In the genomic region with DNA sequence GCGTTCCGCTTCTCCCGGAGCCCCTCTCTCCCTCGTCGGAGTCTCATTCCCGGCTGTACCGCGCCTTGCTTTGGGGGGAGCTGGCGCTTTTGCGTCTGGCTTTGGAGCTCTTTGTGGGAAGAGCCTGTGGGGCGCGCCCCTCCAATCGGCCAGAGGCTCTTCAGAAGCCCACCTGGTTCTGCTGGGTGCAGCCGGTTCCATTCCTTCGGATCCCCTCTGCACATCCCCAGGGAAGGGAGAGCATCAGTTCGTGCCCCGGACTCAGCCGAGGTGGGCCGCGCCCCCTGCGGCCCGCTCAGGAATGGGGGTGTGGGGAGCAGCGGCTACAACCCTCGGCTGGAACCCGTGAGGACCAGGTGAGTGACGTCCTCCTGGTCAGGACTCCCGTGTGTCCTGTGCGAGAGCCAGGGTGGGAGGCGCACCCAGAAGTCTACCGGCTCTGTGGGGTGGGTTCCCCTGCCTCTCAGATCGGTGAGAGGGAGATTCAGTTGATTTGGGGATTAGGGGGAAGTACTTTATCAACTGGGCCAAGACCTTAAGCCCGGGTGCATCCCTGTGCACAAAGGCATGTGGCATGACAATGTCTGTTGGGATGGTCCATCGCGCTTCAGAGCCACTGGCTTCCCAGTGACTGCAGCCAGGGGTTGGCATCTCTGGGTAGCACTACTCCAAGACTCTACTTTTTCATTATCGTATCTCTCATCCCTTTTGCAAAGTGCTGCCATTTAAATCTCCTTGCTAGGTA, we compare ENCODE assay signal across 8 mouse cellular contexts. TPM values are rescaled to one million over a fixed set of nuclear protein-coding genes. Genes with fewer than 3 reads are reported as not detected.
DNase-seq lines count a peak whose midpoint lies in the region; ATAC-seq and TF ChIP-seq lines count a peak whose summit lies in the region.

No protein-coding gene starts in this region.

- no peaks in the 10 kb centered on the region for H3K36me3 ChIP-seq in testis, adult 2 months (ENCODE audit: control insufficient read depth, insufficient read depth, low read length)
- H3K36me3 ChIP-seq in hindbrain, embryonic 13.5 days, result 0 out of 2 replicates have a peak, but pooled peaks cover 2% of the 10 kb centered on the region
- no peaks in the 10 kb centered on the region for H3K36me3 ChIP-seq in midbrain, embryonic 12.5 days

- H3K9ac ChIP-seq in hindbrain, embryonic 13.5 days, result peak overlapping the region; percentile 88
- peak overlapping the region; percentile 90 for H3K9ac ChIP-seq in midbrain, embryonic 12.5 days (replicated peaks)

- peak overlapping the region; percentile 47 for H3K4me3 ChIP-seq in testis, adult 2 months (ENCODE audit: control insufficient read depth, low read depth, low read length)
- peak overlapping the region; percentile 68 for H3K4me3 ChIP-seq in hindbrain, embryonic 13.5 days
- peak overlapping the region; percentile 86 for H3K4me3 ChIP-seq in midbrain, embryonic 12.5 days

- H3K27me3 ChIP-seq in testis, adult 2 months (ENCODE audit: control insufficient read depth, insufficient read depth, low read length), result no peaks in the 10 kb centered on the region
- H3K27me3 ChIP-seq in hindbrain, embryonic 13.5 days, result no peaks in the 10 kb centered on the region
- no peaks in the 10 kb centered on the region for H3K27me3 ChIP-seq in midbrain, embryonic 12.5 days

- under 1% methylated on average over 35 of the region's 35 CpGs for WGBS in hindbrain, embryonic 13.5 days
- WGBS in midbrain, embryonic 12.5 days, result 1% methylated on average over 33 of the region's 35 CpGs

- no peak for TF ChIP-seq POLR2A in testis, adult 2 months (IDR thresholded peaks at IDR 0.05; ENCODE audit: control insufficient read depth, low read depth, low read length)

- peaks cover 3% of the 10 kb centered on the region for H3K4me1 ChIP-seq in testis, adult 2 months (ENCODE audit: control insufficient read depth, insufficient read depth, low read length)
- H3K4me1 ChIP-seq in hindbrain, embryonic 13.5 days (replicated peaks), result peaks cover 35% of the 10 kb centered on the region
- H3K4me1 ChIP-seq in midbrain, embryonic 12.5 days, result peaks cover 37% of the 10 kb centered on the region

- DNase-seq in cerebellum, postnatal 25 days, result peak; percentile 16 to 19
- DNase-seq in cerebellum, adult 9-10 months, result no peak
- no peak for DNase-seq in testis, postnatal 14 days (ENCODE audit: low spot score)
- DNase-seq in right cerebral cortex, adult 2 months (ENCODE audit: low spot score in 2 of 2), result no peak
- DNase-seq in retina, embryonic 14.5 days (ENCODE audit: low spot score), result no peak

- H3K27ac ChIP-seq in testis, adult 2 months (ENCODE audit: control insufficient read depth, insufficient read depth, low read depth, low read length), result no peak overlapping the region
- peak overlapping the region; percentile 93 for H3K27ac ChIP-seq in hindbrain, embryonic 13.5 days
- peak overlapping the region; percentile 93 for H3K27ac ChIP-seq in midbrain, embryonic 12.5 days (replicated peaks)

- H3K9me3 ChIP-seq in hindbrain, embryonic 13.5 days, result no peaks in the 10 kb centered on the region
- no peaks in the 10 kb centered on the region for H3K9me3 ChIP-seq in midbrain, embryonic 12.5 days

- ATAC-seq in hindbrain, embryonic 13.5 days (ENCODE audit: low FRiP score), result peak; percentile 73
- ATAC-seq in midbrain, embryonic 12.5 days (ENCODE audit: low FRiP score, low read depth), result peak; percentile 64

- no peak for TF ChIP-seq CTCF in testis, adult 2 months (IDR thresholded peaks at IDR 0.05; ENCODE audit: control insufficient read depth, insufficient read depth, insufficient replicate concordance, low read depth, low read length)

- H3K4me2 ChIP-seq in hindbrain, embryonic 13.5 days, result peak overlapping the region; percentile 78
- H3K4me2 ChIP-seq in midbrain, embryonic 12.5 days (replicated peaks), result peak overlapping the region; percentile 90

RNA-seq across cellular contexts. Expression of gene Gpr161, which starts 13.2 kb away (rescaled TPM):
- polyA plus RNA-seq in testis, adult 2 months (2012; rRNA removed), result 0.59 and 0.60 TPM in 2 replicates
- 3.4 and 3.6 TPM in 2 replicates for polyA plus RNA-seq in hindbrain, embryonic 13.5 days (2015; fragmentation: Nextera tagmentation; extraction: Ambion mirVana)
- polyA plus RNA-seq in midbrain, embryonic 12.5 days (2016; fragmentation: Nextera tagmentation; extraction: Ambion mirVana), result 3.2 and 3.9 TPM in 2 replicates

RNA-seq across cellular contexts. Expression of gene Tiprl, which starts 45.6 kb away (rescaled TPM):
- polyA plus RNA-seq in testis, adult 2 months (2012; rRNA removed), result 79.5 and 84.0 TPM in 2 replicates
- polyA plus RNA-seq in hindbrain, embryonic 13.5 days (2015; fragmentation: Nextera tagmentation; extraction: Ambion mirVana), result 130 and 141 TPM in 2 replicates
- polyA plus RNA-seq in midbrain, embryonic 12.5 days (2016; fragmentation: Nextera tagmentation; extraction: Ambion mirVana), result 101 and 118 TPM in 2 replicates

Comparison
In these comparisons a context has a peak if more than half of its experiments do, and no peak if none do; other contexts are left out.
1. DNase-seq: peak in cerebellum, postnatal 25 days (2 of 2); none in cerebellum, adult 9-10 months (single experiment), testis, postnatal 14 days (single experiment), right cerebral cortex, adult 2 months (0 of 2) and retina, embryonic 14.5 days (single experiment).
2. Peak in every context shown above with its lines, with median percentiles within 50 percentile points of each other: H3K4me3 ChIP-seq.